Mouse (Mus musculus) left cerebral cortex, adult 2 months (tissue): ENCODE data around the gene Dync2li1. TPM values are rescaled to one million over a fixed set of nuclear protein-coding genes. Genes with fewer than 3 reads are reported as not detected.
A peak's percentile ranks its signal among the peaks of the same experiment; 100 is the strongest.

Source experiments
- DNase-seq, 2 experiments: peaks; one replicate each; pipeline ENCODE4 v3.0.0; 2021 to 2022; ENCODE audit warnings: low spot score in 2 of 2, mixed read lengths in 1 of 2; ENCODE audit errors: extremely low spot score in 1 of 2
- H3K27ac ChIP-seq: fragments of 200-600 bp; 2 replicates; pipeline ENCODE4 v1.8.1; 2022
- H3K4me3 ChIP-seq: fragments of 200-600 bp; 2 replicates; pipeline ENCODE4 v1.8.1; 2022
- CTCF ChIP-seq: fragments of 200-600 bp; IDR thresholded peaks from 2 replicates; pipeline ENCODE4 v1.8.1; 2022; ENCODE audit warnings: antibody characterized with exemption, mild to moderate bottlenecking, moderate library complexity
- intact Hi-C: fragments of 180-260 bp; cut with DNase I; formaldehyde crosslinking; loops from one replicate; pipeline ENCODE4 v1.15.1; 2025
- total RNA-seq, 2 experiments: library from RNA; stranded (reverse); gene quantifications; 2 replicates each; pipeline ENCODE4 v1.2.3; 2021

Dync2li1 gene
- total RNA-seq, 2 experiments from 2014 or later = 19.4 to 23.5 TPM

DNA sequence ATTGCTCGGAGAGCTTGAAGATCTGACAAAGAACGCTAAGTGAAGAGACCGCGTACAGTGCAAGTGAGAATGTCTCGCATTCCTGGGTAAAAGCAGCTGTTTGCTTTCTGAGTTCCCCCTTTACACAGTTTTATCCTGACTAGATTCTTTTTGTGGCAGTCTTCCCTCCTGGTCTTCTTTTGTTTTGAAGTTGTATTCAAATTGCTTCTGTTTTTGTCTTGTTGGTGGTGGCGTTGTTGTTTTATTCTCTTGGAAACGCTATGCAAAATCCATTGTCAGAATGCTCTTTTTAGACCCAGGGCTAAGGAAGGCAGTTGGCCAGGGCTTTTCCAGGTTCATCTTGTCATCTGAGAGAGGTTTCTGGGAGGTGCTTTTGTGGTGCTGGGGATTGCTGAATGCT lies 29.8 kb upstream of the Dync2li1 start:
- intact Hi-C loops = no loop called here
- no peak for DNase-seq
- no peak overlapping the region for H3K4me3 ChIP-seq
- no peak for TF ChIP-seq CTCF
- H3K27ac ChIP-seq = no peak overlapping the region

- H3K27ac ChIP-seq = no peak overlapping the region
- intact Hi-C loops = no loop called here
- TF ChIP-seq CTCF = no peak
Observed at GRCm38 (mm10) chr17:84597859-84598258, 28.4 kb upstream of the Dync2li1 start.

GRCm38 (mm10) chr17:84598928-84599327 lies 27.4 kb upstream of the Dync2li1 start:
- no peak overlapping the region for H3K4me3 ChIP-seq
- intact Hi-C loops = no loop called here
- no peak for DNase-seq
- H3K27ac ChIP-seq = no peak overlapping the region
- TF ChIP-seq CTCF = no peak

More at GRCm38 (mm10) chr17:84597859-84598258, 28.4 kb upstream of the Dync2li1 start:
- H3K4me3 ChIP-seq = no peak overlapping the region
- DNase-seq = no peak

- no peak for DNase-seq
- intact Hi-C loops = no loop called here
- TF ChIP-seq CTCF = no peak
Observed at GRCm38 (mm10) chr17:84600051-84600983, 26.0 kb upstream of the Dync2li1 start.

DNA sequence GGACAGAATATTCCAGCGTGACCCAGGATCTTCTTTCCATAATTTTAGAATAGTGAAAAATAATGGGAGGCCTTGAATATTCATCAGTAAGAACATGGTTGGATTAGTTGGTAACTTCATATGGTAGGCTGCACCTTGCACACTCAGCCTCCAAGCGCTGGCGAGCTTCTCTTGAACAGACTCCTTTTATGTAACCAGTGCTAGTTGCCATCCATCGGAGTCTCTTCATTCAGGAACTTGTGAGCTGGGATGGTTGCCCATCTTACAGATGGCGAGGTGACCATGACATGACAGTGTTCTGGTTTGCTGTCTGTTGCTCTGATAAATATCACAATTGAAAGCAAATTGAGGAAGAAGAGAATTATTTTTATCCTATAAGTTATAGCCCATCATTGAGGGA lies 24.5 kb upstream of the Dync2li1 start:
- H3K4me3 ChIP-seq = no peak overlapping the region
- H3K27ac ChIP-seq = no peak overlapping the region
- TF ChIP-seq CTCF = no peak
- DNase-seq = no peak
- intact Hi-C loops = no loop called here

More at GRCm38 (mm10) chr17:84600051-84600983, 26.0 kb upstream of the Dync2li1 start:
- Histone ChIP-seq H3K27ac (no peak overlapping the region), H3K4me3 (no peak overlapping the region)

- DNase-seq = no peak
- intact Hi-C loops = no loop called here
- no peak overlapping the region for H3K4me3 ChIP-seq
- H3K27ac ChIP-seq = no peak overlapping the region
- TF ChIP-seq CTCF = no peak
Observed at GRCm38 (mm10) chr17:84603202-84603627, 23.1 kb upstream of the Dync2li1 start.

- no peak overlapping the region for H3K4me3 ChIP-seq
- intact Hi-C loops = no loop called here
- no peak overlapping the region for H3K27ac ChIP-seq
- no peak for DNase-seq
- TF ChIP-seq CTCF = peak; percentile 13
Observed at GRCm38 (mm10) chr17:84603709-84604420, 22.4 kb upstream of the Dync2li1 start.

- no peak for DNase-seq
- TF ChIP-seq CTCF = no peak
- Histone ChIP-seq H3K27ac (no peak overlapping the region), H3K4me3 (no peak overlapping the region)
- intact Hi-C loops = no loop called here
Observed at GRCm38 (mm10) chr17:84606976-84607375, 19.3 kb upstream of the Dync2li1 start.

- Histone ChIP-seq H3K27ac (no peak overlapping the region), H3K4me3 (no peak overlapping the region)
- intact Hi-C loops = no loop called here
- DNase-seq = no peak
- no peak for TF ChIP-seq CTCF
Observed at GRCm38 (mm10) chr17:84607617-84608016, 18.7 kb upstream of the Dync2li1 start.

DNA sequence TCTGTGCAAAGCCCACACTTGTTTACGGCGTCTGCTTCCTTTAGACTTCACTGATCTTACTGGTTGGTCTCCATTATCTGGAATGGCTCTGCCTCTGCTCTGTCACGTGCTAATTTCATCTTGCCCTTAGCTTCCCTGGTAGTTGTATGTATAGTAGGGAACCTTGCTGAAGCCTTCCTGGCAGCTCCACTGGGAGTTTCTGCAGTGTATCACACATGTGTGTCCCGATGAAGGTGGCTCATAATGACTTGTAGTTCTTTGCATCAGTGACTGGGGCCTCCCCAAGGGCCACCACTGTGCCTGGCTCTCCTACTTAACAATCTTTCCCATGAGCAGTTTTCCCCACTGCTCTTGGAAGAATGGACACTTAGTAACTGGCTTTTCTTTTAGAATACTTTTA lies 17.7 kb upstream of the Dync2li1 start:
- TF ChIP-seq CTCF = no peak
- H3K27ac ChIP-seq = no peak overlapping the region
- no peak overlapping the region for H3K4me3 ChIP-seq
- no peak for DNase-seq
- intact Hi-C loops = no loop called here

- no peak for DNase-seq
- H3K27ac ChIP-seq = no peak overlapping the region
- intact Hi-C loops = no loop called here
- H3K4me3 ChIP-seq = no peak overlapping the region
- no peak for TF ChIP-seq CTCF
Observed at GRCm38 (mm10) chr17:84611500-84611899, 14.8 kb upstream of the Dync2li1 start.

DNA sequence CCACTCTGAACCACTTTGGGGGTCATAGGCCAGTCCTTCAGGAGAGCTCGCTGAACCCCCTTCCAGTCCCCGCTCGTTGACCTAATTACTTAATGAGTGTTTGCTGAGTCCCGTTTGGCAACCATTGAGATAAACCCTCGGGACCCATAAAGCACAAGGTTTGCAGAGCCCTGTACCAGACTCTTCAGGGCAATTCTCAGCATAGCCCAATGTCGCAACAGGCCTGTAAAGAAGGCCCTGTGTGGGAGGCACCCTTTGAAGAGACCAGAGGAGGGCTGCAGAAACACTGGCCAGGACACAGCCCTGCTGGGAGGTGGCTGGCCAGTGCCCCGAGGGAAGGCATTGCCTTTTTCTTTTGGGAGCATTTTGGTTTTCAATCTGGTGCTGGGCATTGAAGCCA lies 14.3 kb upstream of the Dync2li1 start:
- intact Hi-C loops = no loop called here
- Histone ChIP-seq H3K4me3 (no peak overlapping the region), H3K27ac (no peak overlapping the region)
- no peak for TF ChIP-seq CTCF
- no peak for DNase-seq
